ENCODE assay signal across 21 mouse cellular contexts in genomic region chr9:47846926-47847325, GRCm38 (mm10).
"Had no signal": no experiment of that assay in that cellular context is flagged by ENCODE, and none has a peak within 500 bp of the region (broad histone marks: within the 10 kb centered on the region; RNA-seq: fewer than 3 reads in every experiment).

No protein-coding gene starts in this region.

- H3K4me1 ChIP-seq: liver, embryonic 13.5 days; stomach, embryonic 15.5 days had no signal

- H3K36me3 ChIP-seq: limb, embryonic 13.5 days; liver, embryonic 13.5 days; neural tube, embryonic 15.5 days; stomach, embryonic 15.5 days had no signal

- H3K4me2 ChIP-seq: limb, embryonic 13.5 days; liver, embryonic 13.5 days; midbrain, embryonic 12.5 days; neural tube, embryonic 15.5 days; stomach, embryonic 15.5 days had no signal

- H3K27ac ChIP-seq: left cerebral cortex, adult 2 months; limb, embryonic 13.5 days; liver, embryonic 13.5 days; midbrain, embryonic 12.5 days; neural tube, embryonic 15.5 days; stomach, embryonic 15.5 days had no signal

- ATAC-seq: intestine, embryonic 16.5 days; midbrain, embryonic 16.5 days had no signal

- H3K27me3 ChIP-seq: liver, embryonic 13.5 days; stomach, embryonic 15.5 days had no signal

- DNase-seq: kidney, adult 18-20 months; kidney, adult 9 months; kidney, postnatal 10 days; kidney, postnatal 36 days; layer of hippocampus, postnatal 36 days; liver, embryonic 13.5 days; lung, adult 2 months; lung, postnatal 14 days; lung, postnatal 4 days; right cerebral cortex, adult 18-20 months; right cerebral cortex, postnatal 14 days; right cerebral cortex, postnatal 4 days; thymus, postnatal 36 days had no signal

- H3K9me3 ChIP-seq: limb, embryonic 13.5 days; liver, embryonic 13.5 days; midbrain, embryonic 12.5 days; neural tube, embryonic 15.5 days; stomach, embryonic 15.5 days had no signal

- H3K9ac ChIP-seq: limb, embryonic 13.5 days; liver, embryonic 13.5 days; midbrain, embryonic 12.5 days; neural tube, embryonic 15.5 days; stomach, embryonic 15.5 days had no signal

- H3K4me3 ChIP-seq: left cerebral cortex, adult 2 months; limb, embryonic 13.5 days; liver, embryonic 13.5 days; midbrain, embryonic 12.5 days; myocyte; neural tube, embryonic 15.5 days; stomach, embryonic 15.5 days had no signal
